ENCODE assay signal across 11 mouse cellular contexts in genomic region chr6:57609631-57610030, GRCm38 (mm10). TPM values are rescaled to one million over a fixed set of nuclear protein-coding genes. Genes with fewer than 3 reads are reported as not detected.
A peak's percentile ranks its signal among the peaks of the same experiment; 100 is the strongest.
DNase-seq lines count a peak whose midpoint lies in the region; ATAC-seq lines count a peak whose summit lies in the region.
"Had no signal": no experiment of that assay in that cellular context is flagged by ENCODE, and none has a peak within 500 bp of the region (broad histone marks: within the 10 kb centered on the region; RNA-seq: fewer than 3 reads in every experiment).

No protein-coding gene starts in this region.

- H3K9ac ChIP-seq in heart, embryonic 11.5 days (ENCODE audit: low read depth, low read length) = no peak overlapping the region
- H3K9ac ChIP-seq in embryonic facial prominence, embryonic 14.5 days (ENCODE audit: low read depth, low read length) = no peak overlapping the region
- H3K9ac ChIP-seq: forebrain, embryonic 13.5 days had no signal

- H3K27me3 ChIP-seq in heart, embryonic 11.5 days (ENCODE audit: control insufficient read depth, insufficient read depth, low read length) = no peaks in the 10 kb centered on the region
- H3K27me3 ChIP-seq in embryonic facial prominence, embryonic 14.5 days (replicated peaks; ENCODE audit: control insufficient read depth, insufficient read depth, low read length) = no peaks in the 10 kb centered on the region
- H3K27me3 ChIP-seq: forebrain, embryonic 13.5 days; megakaryocyte, embryonic 14.5 days had no signal

- no peak overlapping the region for H3K27ac ChIP-seq in heart, embryonic 11.5 days (ENCODE audit: low read depth, low read length)
- no peak overlapping the region for H3K27ac ChIP-seq in embryonic facial prominence, embryonic 14.5 days (replicated peaks; ENCODE audit: low read depth, low read length)
- H3K27ac ChIP-seq: forebrain, embryonic 13.5 days had no signal

- 48% methylated on average over 2 of the region's 2 CpGs for WGBS in heart, embryonic 11.5 days (ENCODE audit: insufficient replicate concordance)
- 56% methylated on average over 2 of the region's 2 CpGs for WGBS in embryonic facial prominence, embryonic 14.5 days

- no peak for ATAC-seq in heart, embryonic 11.5 days (replicated peaks; ENCODE audit: insufficient number of reproducible peaks, low FRiP score, low TSS enrichment)
- no peak for ATAC-seq in embryonic facial prominence, embryonic 14.5 days (ENCODE audit: low read depth)
- ATAC-seq: forebrain, embryonic 13.5 days had no signal

- no peaks in the 10 kb centered on the region for H3K9me3 ChIP-seq in heart, embryonic 11.5 days (replicated peaks; ENCODE audit: control insufficient read depth, low read length)
- no peaks in the 10 kb centered on the region for H3K9me3 ChIP-seq in embryonic facial prominence, embryonic 14.5 days (ENCODE audit: control insufficient read depth, low read length)
- H3K9me3 ChIP-seq: forebrain, embryonic 13.5 days; megakaryocyte, embryonic 14.5 days had no signal

- H3K4me1 ChIP-seq in heart, embryonic 11.5 days (ENCODE audit: control insufficient read depth, insufficient read depth, low read length) = no peaks in the 10 kb centered on the region
- no peaks in the 10 kb centered on the region for H3K4me1 ChIP-seq in embryonic facial prominence, embryonic 14.5 days (ENCODE audit: control insufficient read depth, insufficient read depth, low read length)
- H3K4me1 ChIP-seq: forebrain, embryonic 13.5 days; megakaryocyte, embryonic 14.5 days had no signal

- no peak overlapping the region for H3K4me2 ChIP-seq in heart, embryonic 11.5 days
- no peak overlapping the region for H3K4me2 ChIP-seq in embryonic facial prominence, embryonic 14.5 days (ENCODE audit: low read depth, low read length)
- H3K4me2 ChIP-seq: forebrain, embryonic 13.5 days had no signal

- H3K4me3 ChIP-seq in heart, embryonic 11.5 days (ENCODE audit: low read depth, low read length) = no peak overlapping the region
- H3K4me3 ChIP-seq in embryonic facial prominence, embryonic 14.5 days (ENCODE audit: low read depth, low read length) = no peak overlapping the region
- H3K4me3 ChIP-seq: forebrain, embryonic 13.5 days; megakaryocyte, embryonic 14.5 days had no signal

- no peaks in the 10 kb centered on the region for H3K36me3 ChIP-seq in heart, embryonic 11.5 days (ENCODE audit: control insufficient read depth, insufficient read depth, low read length)
- no peaks in the 10 kb centered on the region for H3K36me3 ChIP-seq in embryonic facial prominence, embryonic 14.5 days (ENCODE audit: control insufficient read depth, insufficient read depth, low read length)

- peak; percentile 4 to 9 for DNase-seq in heart, postnatal 10 days
- peak; percentile 6 for DNase-seq in thymus, postnatal 25 days
- no peak for DNase-seq in thymus, postnatal 10 days (ENCODE audit: low spot score in 2 of 2)
- peak; percentile 57 for DNase-seq in embryonic facial prominence, embryonic 14.5 days (ENCODE audit: low spot score)
- DNase-seq in telencephalon, adult 2 months (ENCODE audit: low read depth, low spot score) = peak; percentile 27
- DNase-seq in heart, postnatal 14 days = no peak
- no peak for DNase-seq in heart, postnatal 25 days (ENCODE audit: low spot score)
- DNase-seq: right cerebral cortex, postnatal 25 days had no signal

- intact Hi-C loops in heart, postnatal 10 days (cut with DNase I) = loop anchor here (5.0 kb wide), 1 partner anchor 253 kb away; no protein-coding TSS in a partner anchor
- intact Hi-C loops in heart, postnatal 14 days (cut with DNase I) = no loop called here
- intact Hi-C loops in heart, postnatal 25 days (cut with DNase I) = loop anchor here (2.0 kb wide), 1 partner anchor 249 kb away; no protein-coding TSS in a partner anchor

RNA-seq across cellular contexts. Expression of gene Herc6, which starts 28.8 kb away (rescaled TPM):
- 1 to 10 TPM; 2.4 to 3.6 TPM for total RNA-seq in heart, postnatal 10 days (2021)
- polyA plus RNA-seq in heart, embryonic 11.5 days (2014; fragmentation: Nextera tagmentation; extraction: Ambion mirVana) = 4.7 and 6.7 TPM in 2 replicates
- polyA plus RNA-seq in embryonic facial prominence, embryonic 14.5 days (2014; fragmentation: Nextera tagmentation; extraction: Ambion mirVana) = 2.4 TPM in 2 replicates
- 1 to 10 TPM; 2.4 TPM for total RNA-seq in heart, postnatal 14 days (2021)
- 1 to 10 TPM; 2.2 to 2.5 TPM for total RNA-seq in heart, postnatal 25 days (2021)

Comparison
In these comparisons a context has a peak if more than half of its experiments do, and no peak if none do; other contexts are left out.
1. DNase-seq: peak in heart, postnatal 10 days (2 of 2), thymus, postnatal 25 days (single experiment), embryonic facial prominence, embryonic 14.5 days (single experiment) and telencephalon, adult 2 months (single experiment); none in thymus, postnatal 10 days (0 of 2), heart, postnatal 14 days (0 of 2) and heart, postnatal 25 days (single experiment).